Mouse (Mus musculus) subcutaneous adipose tissue, adult 2 months (tissue): ENCODE measurements around the gene Tmem163. TPM values are rescaled to one million over a fixed set of nuclear protein-coding genes. Genes with fewer than 3 reads are reported as not detected.

Experiments used
- polyA plus RNA-seq: library from polyadenylated mRNA; depleted of rRNA; stranded (reverse); fragments of >200 nt; gene quantifications from 2 replicates; pipeline ENCODE4 v1.2.3, GENCODE M21; 2012; ENCODE audit warnings: low replicate concordance; rRNA removed

Gene Tmem163
- polyA plus RNA-seq: 0.33 TPM in 1 of 2 replicates, not detected in the other

GRCm38 (mm10) chr1:127679498-127680133, at the start of gene Tmem163:
Tmem163 (minus strand) TSS chr1:127679548.

GRCm38 (mm10) chr1:127729096-127729495, 49.7 kb upstream of the Tmem163 start, which contains the start of gene Acmsd:
Acmsd (plus strand) TSS chr1:127729413.

Other genes with a start within 250 kb of the Tmem163 start
- gene Acmsd, start 49.9 kb upstream of the Tmem163 start, polyA plus RNA-seq: not detected in 2 replicates
- gene Ccnt2, start 94.6 kb upstream of the Tmem163 start, polyA plus RNA-seq: 23.1 and 35.6 TPM in 2 replicates
- 0.09 and 0.33 TPM in 2 replicates for gene Map3k19, start 175.5 kb upstream of the Tmem163 start, polyA plus RNA-seq
- gene Rab3gap1, start 189.2 kb upstream of the Tmem163 start, polyA plus RNA-seq: 21.2 and 25.2 TPM in 2 replicates